Mouse (Mus musculus): ENCODE measurements around the gene Rpl5.

DNA sequence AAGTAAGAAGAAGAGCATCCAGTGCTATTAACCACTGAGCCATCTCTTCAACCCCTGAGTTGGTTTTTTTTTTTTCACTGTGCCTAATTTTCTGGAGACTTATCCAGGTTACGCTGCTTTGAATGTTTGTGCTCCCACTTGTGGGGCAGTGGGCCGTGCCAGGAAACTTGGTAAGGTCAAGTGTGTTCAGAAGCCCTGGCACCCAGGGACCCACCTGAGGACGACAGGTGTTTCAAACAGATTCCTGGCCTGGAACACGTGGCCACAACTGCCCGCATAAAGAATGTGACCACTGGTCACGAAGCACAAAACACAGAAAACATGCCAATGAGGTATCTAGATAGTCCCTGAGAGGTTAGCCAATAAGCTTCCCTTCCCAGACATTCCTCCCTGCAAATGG, 43.2 kb downstream of the Rpl5 start:
- TF ChIP-seq POLR2A (IDR thresholded peaks at IDR 0.05; ENCODE audit: low read depth, low read length) (no peak), CTCF (IDR thresholded peaks at IDR 0.05; ENCODE audit: extremely low read depth, insufficient read depth, insufficient read length, insufficient replicate concordance) (no peak)

All from spleen, adult 2 months (tissue).